Mouse (Mus musculus) v-Abl transformed pro-B cells (cell line): Measurements from ENCODE around the gene Gm9844.

Source experiments
- in situ Hi-C, 2 experiments: fragments of 400-800 bp; cut with MboI; formaldehyde crosslinking; loops; one replicate each; pipeline ENCODE4 v1.15.1; 2025; ENCODE audit not compliant: unreplicated experiment in 2 of 2

Gene Gm9844

DNA sequence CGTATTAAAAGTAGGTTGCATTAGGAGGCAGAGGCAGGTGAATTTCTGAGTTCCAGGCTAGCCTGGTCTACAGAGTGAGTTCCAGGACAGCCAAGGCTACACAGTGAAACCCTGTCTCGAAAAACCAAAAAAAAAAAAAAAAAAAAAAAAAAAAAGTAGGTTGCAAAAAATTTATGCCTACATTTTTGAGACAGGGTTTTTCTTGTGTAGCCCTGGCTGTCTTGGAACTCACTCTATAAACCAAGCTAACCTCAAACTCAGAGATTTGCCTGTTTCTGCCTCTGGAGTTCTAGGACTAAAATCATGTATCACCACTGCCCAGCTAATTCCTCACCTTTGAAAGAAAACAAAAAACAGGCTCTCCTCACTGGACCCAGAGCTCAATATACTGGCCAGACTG, 33.7 kb downstream of the Gm9844 start:
- in situ Hi-C loops, result loop anchor here in 1 of 2 experiments (25.0 kb wide), 1 partner anchor 817 kb away; the partner anchor contains the start of gene Ccdc97

GRCm38 (mm10) chr7:24896269-24896668, 34.3 kb downstream of the Gm9844 start:
- in situ Hi-C loops, result loop anchor here in 1 of 2 experiments (25.0 kb wide), 1 partner anchor 816 kb away; the partner anchor contains the start of gene Ccdc97

DNA sequence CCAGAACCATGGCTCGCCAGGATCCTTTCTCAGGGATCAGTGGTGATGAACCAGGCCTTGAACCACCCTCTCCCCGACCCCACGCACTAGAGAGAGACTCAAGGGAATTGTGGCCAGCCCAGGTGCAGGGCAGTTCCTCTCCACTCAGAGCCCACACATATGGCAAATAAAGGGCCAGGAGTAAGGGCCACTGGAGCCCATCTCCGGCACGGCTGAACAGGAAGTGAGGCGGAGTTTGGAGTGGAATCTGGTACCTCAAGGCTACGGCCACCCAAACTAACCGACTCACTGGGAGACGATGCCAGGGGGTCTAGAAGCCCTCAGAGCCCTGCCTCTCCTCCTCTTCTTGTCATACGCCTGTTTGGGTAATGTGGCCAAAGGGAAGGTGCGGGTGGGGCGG, 35.2 kb downstream of the Gm9844 start, which contains the start of gene Cd79a:
TSS of gene Cd79a (plus strand) at position 158 of the 400 bp plus-strand sequence.
- in situ Hi-C loops, result loop anchor here in 1 of 2 experiments (25.0 kb wide), 1 partner anchor 815 kb away; the partner anchor contains the start of gene Ccdc97

DNA sequence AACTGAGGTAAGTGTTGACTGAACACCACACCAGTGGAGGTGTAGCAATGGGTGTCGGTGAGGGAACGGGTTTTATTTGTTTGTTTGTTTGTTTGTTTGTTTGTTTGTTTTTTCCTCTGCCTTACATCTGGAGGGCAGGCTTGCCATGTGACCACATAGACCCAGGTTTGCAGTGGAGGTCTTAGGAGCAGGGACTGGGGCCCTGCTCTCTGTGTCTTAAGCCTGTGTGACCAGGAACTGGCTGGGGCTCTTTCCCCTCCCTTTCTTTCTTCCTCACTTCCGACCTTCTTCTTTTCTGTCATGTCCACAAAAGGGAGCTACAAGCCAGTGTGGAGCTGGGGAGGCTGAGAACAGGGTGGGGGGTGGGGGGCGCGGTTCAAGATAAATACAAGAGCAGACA, 35.9 kb downstream of the Gm9844 start:
- in situ Hi-C loops, result loop anchor here in 1 of 2 experiments (25.0 kb wide), 1 partner anchor 814 kb away; the partner anchor contains the start of gene Ccdc97

DNA sequence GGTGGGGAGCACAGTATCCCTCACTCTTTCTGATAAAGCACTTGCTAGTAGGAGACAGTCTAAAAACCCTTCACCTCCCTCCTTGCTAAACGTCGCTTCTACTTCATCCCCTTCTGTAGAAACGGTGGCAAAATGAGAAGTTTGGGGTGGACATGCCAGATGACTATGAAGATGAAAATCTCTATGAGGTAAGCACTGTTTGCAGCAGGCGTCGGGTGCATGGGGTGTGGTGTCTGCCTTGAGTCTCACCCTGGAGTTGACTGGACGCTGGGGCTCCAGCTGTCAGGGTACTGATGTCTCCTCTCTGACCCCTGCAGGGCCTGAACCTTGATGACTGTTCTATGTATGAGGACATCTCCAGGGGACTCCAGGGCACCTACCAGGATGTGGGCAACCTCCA, 39.1 kb downstream of the Gm9844 start:
- in situ Hi-C loops, result loop anchor here in 1 of 2 experiments (10.0 kb wide), 2 partner anchors 346 to 854 kb away; partner anchors contain the start of gene Hnrnpul1

GRCm38 (mm10) chr7:24901842-24902241, 39.8 kb downstream of the Gm9844 start:
- in situ Hi-C loops, result loop anchor here in 1 of 2 experiments (10.0 kb wide), 2 partner anchors 347 to 853 kb away; partner anchors contain the start of gene Hnrnpul1

- in situ Hi-C loops, result loop anchor here in 1 of 2 experiments (10.0 kb wide), 2 partner anchors 347 to 853 kb away; partner anchors contain the start of gene Hnrnpul1
Measured at GRCm38 (mm10) chr7:24902264-24902629, 40.2 kb downstream of the Gm9844 start.

DNA sequence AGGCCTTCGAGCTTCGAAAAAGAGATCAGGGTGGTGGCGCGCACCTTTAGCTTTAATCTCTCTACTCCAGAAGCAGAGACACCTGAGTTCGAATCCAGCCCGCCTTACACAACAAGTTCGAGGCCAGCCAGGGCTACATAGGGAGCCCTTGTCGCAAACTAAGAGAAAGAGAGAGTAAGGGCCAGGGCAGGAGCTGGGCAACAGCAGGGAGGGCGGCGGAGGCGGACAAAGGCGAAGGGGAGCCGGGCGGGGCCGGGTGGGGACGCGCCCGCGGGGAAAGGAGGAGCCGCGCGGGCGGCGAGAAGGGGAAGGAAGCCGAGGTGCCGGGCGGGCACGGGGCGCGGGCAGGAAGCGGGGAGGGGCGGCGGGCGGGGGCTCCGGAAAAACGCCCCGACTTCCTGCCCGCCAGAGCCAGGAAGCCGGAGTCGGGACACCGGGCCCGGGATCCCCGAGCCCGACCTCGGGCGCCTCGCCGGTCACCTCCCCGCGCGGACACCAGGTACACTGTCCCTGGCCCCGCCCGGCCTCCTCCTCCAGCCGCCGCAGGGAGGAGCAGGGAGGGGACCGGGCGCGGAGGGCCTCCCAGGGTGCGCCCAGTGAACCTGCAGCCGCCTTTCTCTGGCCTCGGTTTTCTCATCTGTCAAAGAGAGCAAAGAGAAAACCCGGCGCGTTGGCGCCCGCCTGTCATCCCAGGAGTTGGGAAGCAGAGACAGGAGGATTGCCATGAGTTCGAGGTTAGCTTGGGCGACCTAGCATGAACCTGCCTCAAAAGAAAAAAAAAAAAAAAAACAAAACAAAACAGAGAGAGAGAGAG, 40.8 kb downstream of the Gm9844 start, which contains the start of gene Arhgef1:
TSS of gene Arhgef1 (plus strand) at position 283 of the 814 bp plus-strand sequence.
- in situ Hi-C loops, result loop anchor here in 1 of 2 experiments (10.0 kb wide), 2 partner anchors 348 to 852 kb away; partner anchors contain the start of gene Hnrnpul1

- in situ Hi-C loops, result loop anchor here in 1 of 2 experiments (10.0 kb wide), 2 partner anchors 349 to 851 kb away; partner anchors contain the start of gene Hnrnpul1
Measured at GRCm38 (mm10) chr7:24903444-24903825, 41.4 kb downstream of the Gm9844 start.

- in situ Hi-C loops, result loop anchor here in 1 of 2 experiments (10.0 kb wide), 2 partner anchors 349 to 851 kb away; partner anchors contain the start of gene Hnrnpul1
Measured at GRCm38 (mm10) chr7:24904070-24904483, 42.1 kb downstream of the Gm9844 start.

DNA sequence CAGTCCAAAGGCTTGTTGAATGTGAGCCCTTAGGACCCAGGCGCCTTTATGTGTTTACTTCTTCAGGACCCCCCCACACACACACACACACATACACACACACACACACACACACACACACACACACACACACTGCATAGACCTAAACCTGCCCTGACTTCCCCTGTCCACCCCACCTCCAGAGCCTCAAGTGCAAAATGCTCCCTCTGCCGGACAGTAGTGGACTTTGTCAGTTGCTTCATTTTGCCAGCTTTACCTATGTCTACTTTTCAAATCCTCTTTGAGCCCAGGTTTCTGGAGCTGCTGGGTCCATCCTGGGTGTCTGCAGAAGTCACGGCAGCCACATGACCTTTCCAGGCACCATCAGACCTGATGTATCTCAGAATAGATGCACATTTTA, 42.9 kb downstream of the Gm9844 start:
- in situ Hi-C loops, result loop anchor here (5.0 to 10.0 kb wide), 3 partner anchors 47 to 850 kb away; partner anchors contain the start of gene Hnrnpul1 (in 1 of the 2)

DNA sequence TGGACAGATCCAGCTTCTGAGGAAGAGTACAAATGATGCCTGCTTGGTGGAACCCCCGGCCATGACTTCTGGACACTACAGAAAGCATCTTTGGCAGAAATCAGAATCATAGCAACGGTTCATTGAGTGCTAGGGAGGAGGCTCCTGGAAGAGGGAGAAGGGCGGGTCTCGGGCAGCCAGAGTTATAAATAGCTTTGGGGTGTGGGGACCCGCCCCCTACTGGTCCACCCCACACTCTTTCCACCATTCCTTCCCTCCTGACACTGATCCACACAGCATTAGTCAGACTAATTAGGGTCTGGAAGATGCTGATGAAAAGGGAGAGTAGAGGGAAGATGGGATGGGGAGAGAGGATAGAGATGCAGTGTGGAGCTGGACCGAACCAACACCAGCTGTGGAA, 44.5 kb downstream of the Gm9844 start:
- in situ Hi-C loops, result loop anchor here (5.0 to 10.0 kb wide), 3 partner anchors 46 to 848 kb away; partner anchors contain the start of gene Hnrnpul1 (in 1 of the 2)

GRCm38 (mm10) chr7:24907211-24907748, 45.3 kb downstream of the Gm9844 start:
- in situ Hi-C loops, result loop anchor here (5.0 to 10.0 kb wide), 3 partner anchors 45 to 848 kb away; partner anchors contain the start of gene Hnrnpul1 (in 1 of the 2)
